Mouse (Mus musculus) MEL (cell line): ENCODE results near the gene Tkt.

ENCODE experiments used
- CTCF ChIP-seq, 3 experiments: IDR thresholded peaks in 2 of 3; conservative IDR thresholded peaks in 1 of 3; 2 replicates each; pipeline ENCODE4 v1.5.1; 2011 to 2012; ENCODE audit warnings: low read length in 3 of 3, low read depth in 2 of 3, mild to moderate bottlenecking in 2 of 3, improper control_type of control experiment in 1 of 3, inconsistent platforms in 1 of 3, mixed read lengths in 1 of 3, moderate library complexity in 1 of 3; ENCODE audit not compliant: control insufficient read depth in 1 of 3, insufficient read depth in 1 of 3, poor library complexity in 1 of 3, severe bottlenecking in 1 of 3
- ZKSCAN1 ChIP-seq: IDR thresholded peaks from 2 replicates; pipeline ENCODE4 v1.6.1; 2012; ENCODE audit warnings: low read depth, mild to moderate bottlenecking, inconsistent platforms, low read length, improper control_type of control experiment, moderate library complexity

DNA sequence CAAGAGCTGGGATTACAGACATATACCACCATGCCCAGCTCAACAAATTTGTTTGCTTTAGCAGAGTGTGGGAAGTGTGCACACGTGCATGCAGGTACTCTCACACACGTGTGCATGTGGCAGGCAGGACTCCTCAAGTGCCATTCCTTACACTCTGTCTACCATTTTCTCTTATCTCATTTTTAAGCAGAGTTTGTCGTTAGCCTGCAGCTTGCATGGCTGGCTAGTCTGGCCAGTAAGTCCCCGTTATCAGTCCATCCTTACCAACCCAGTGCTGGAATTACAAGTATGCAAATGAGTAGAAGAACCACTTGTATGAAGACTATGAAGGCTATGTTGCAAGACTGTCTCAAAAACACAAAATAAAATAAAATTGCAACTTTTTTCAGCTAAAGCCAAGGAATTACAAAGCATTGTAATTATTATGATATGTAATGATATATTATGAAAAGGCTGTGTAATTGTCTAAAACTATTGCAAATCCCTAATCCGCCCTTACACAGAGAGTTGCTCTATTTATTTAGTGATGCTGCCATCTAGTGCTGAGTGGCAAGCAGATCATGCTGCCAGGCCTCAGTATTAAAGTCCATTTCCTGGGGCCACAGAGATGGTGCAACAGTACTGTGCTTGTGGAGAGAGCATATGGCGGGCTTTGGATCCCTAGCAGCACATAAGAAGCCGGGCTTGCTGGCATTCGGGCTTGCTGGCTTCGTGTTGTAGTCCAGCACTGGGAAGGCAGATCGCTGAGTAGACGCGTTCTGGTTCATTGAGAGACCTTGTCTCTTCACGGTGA, 32.0 kb upstream of the Tkt start:
- TF ChIP-seq CTCF (IDR thresholded peaks at IDR 0.05 in 2 of 3, conservative IDR thresholded peaks at IDR 0.05 in 1 of 3; ENCODE audit: control insufficient read depth in 1 of 3, insufficient read depth in 1 of 3, low read depth in 2 of 3, low read length in 3 of 3, poor library complexity in 1 of 3, severe bottlenecking in 1 of 3) (peak; percentile 28 to 65 (median 48); a peak in 5 of 6 replicates), ZKSCAN1 (no peak)
